Mouse (Mus musculus) liver, postnatal 0 days (tissue): ENCODE results near the gene Arl5c. TPM values are rescaled to one million over a fixed set of nuclear protein-coding genes. Genes with fewer than 3 reads are reported as not detected.

ENCODE experiments used
- ATAC-seq: fragments of 200-750 bp; cut with Nextera tagmentation; 2 replicates; pipeline ENCODE4 v1.8.0; 2017; ENCODE audit warnings: mild to moderate bottlenecking, moderate library complexity
- DNase-seq: peaks from one replicate; pipeline ENCODE4 v3.0.0-alpha.2; 2016
- H3K27ac ChIP-seq: fragments of 300-500 bp; sonication (generic); 2 replicates; pipeline ENCODE4 v1.5.1; 2014; ENCODE audit warnings: antibody characterized with exemption, moderate library complexity, mild to moderate bottlenecking, low read depth
- H3K27me3 ChIP-seq: fragments of 300-500 bp; sonication (generic); 2 replicates; pipeline ENCODE4 v1.6.1; 2014; ENCODE audit warnings: low read length, control low read depth, mixed read lengths; ENCODE audit not compliant: insufficient read depth
- H3K36me3 ChIP-seq: fragments of 300-500 bp; sonication (generic); replicated peaks from 2 replicates; pipeline ENCODE4 v1.6.1; 2014; ENCODE audit warnings: mild to moderate bottlenecking, control low read depth, low read length, moderate library complexity, mixed read lengths; ENCODE audit not compliant: insufficient read depth
- H3K4me1 ChIP-seq: fragments of 300-500 bp; sonication (generic); 2 replicates; pipeline ENCODE4 v1.6.1; 2014; ENCODE audit warnings: antibody characterized with exemption, mild to moderate bottlenecking, control low read depth; ENCODE audit not compliant: insufficient read depth
- H3K4me2 ChIP-seq: fragments of 300-500 bp; sonication (generic); 2 replicates; pipeline ENCODE4 v1.6.1; 2014; ENCODE audit warnings: low read depth, mild to moderate bottlenecking, low read length, moderate library complexity, mixed read lengths
- H3K4me3 ChIP-seq: fragments of 300-500 bp; sonication (generic); 2 replicates; pipeline ENCODE4 v1.5.1; 2014; ENCODE audit warnings: low read depth, low read length
- H3K9ac ChIP-seq: fragments of 300-500 bp; sonication (generic); replicated peaks from 2 replicates; pipeline ENCODE4 v1.6.1; 2014; ENCODE audit warnings: mild to moderate bottlenecking, moderate library complexity
- H3K9me3 ChIP-seq: fragments of 300-500 bp; sonication (generic); 2 replicates; pipeline ENCODE4 v1.6.1; 2016; ENCODE audit warnings: mild to moderate bottlenecking, control low read depth, low read length, mixed read lengths
- CTCF ChIP-seq: sonication (generic); IDR thresholded peaks from 2 replicates; pipeline ENCODE4 v1.5.1; 2016; ENCODE audit warnings: antibody characterized with exemption, low read depth
- EP300 ChIP-seq: IDR thresholded peaks from 2 replicates; pipeline ENCODE4 v1.6.1; 2016; ENCODE audit warnings: antibody characterized with exemption, low read depth, mild to moderate bottlenecking
- WGBS: fragments of 180-500 bp; shearing (Covaris S2); extraction: QIAGEN DNeasy Blood & Tissue Kit; methylation state at CpG from one replicate; pipeline ENCODE4 v1.1.7; 2014; ENCODE audit not compliant: insufficient replicate concordance; 5-methylcytosine and 5-hydroxymethylcytosine counted together
- polyA plus RNA-seq: library from polyadenylated mRNA; unstranded; fragments of >200 nt; fragmentation: Nextera tagmentation; extraction: Ambion mirVana; gene quantifications from 2 replicates; pipeline ENCODE4 v1.2.1, GENCODE M21; 2015

Arl5c gene
- polyA plus RNA-seq, 1 experiment from 2014 or later, result 10.0 TPM

DNA sequence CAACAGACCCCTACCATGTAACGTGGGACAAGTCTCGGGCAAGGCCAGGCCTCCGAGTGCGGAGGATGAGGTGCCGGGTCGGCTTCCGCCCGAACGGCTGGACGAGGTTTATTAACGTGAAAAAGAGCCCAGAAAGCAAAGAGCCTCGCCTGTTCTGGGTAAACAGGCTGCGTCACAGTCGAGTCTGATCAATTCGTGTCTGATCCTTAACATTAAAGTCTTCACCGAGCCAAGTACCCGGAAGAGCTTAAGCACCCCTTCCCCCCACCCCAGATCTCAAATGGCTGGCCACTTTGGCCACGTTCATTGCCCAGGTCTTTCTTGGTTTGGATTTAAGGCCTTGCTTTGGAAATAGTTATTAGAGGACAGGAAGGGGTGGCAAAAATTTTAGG, 31.3 kb upstream of the Arl5c start:
- H3K27me3 ChIP-seq, result no peaks in the 10 kb centered on the region
- peak overlapping the region; percentile 83 for H3K4me3 ChIP-seq
- TF ChIP-seq EP300 (no peak), CTCF (no peak)
- peak overlapping the region; percentile 90 for H3K9ac ChIP-seq
- ATAC-seq, result peak; percentile 7; the same call in 1 of the 2 replicates
- peak overlapping the region; percentile 93 for H3K4me2 ChIP-seq
- peaks cover 8% of the 10 kb centered on the region for H3K4me1 ChIP-seq
- 0% methylated on average over 18 of the region's 18 CpGs for WGBS
- no peak for DNase-seq
- H3K36me3 ChIP-seq, result peaks cover 33% of the 10 kb centered on the region
- H3K27ac ChIP-seq, result peak overlapping the region; percentile 84
- no peaks in the 10 kb centered on the region for H3K9me3 ChIP-seq

GRCm38 (mm10) chr11:98026570-98027296, 30.8 kb upstream of the Arl5c start, which contains the start of gene Rpl19:
Gene Rpl19, plus strand, starts transcription at chr11:98026710.
- TF ChIP-seq EP300, result peak; percentile 75; the same call in 1 of the 2 replicates
- no peak for TF ChIP-seq CTCF
- Histone ChIP-seq H3K36me3 (peaks cover 33% of the 10 kb centered on the region), H3K27ac (peak within 1 kb of the TSS; percentile 84), H3K9ac (peak within 1 kb of the TSS; percentile 90), H3K27me3 (peaks cover 4% of the 10 kb centered on the region; the same call in 1 of the 2 replicates), H3K4me2 (peak within 1 kb of the TSS; percentile 93), H3K9me3 (no peaks in the 10 kb centered on the region), H3K4me1 (peaks cover 13% of the 10 kb centered on the region), H3K4me3 (peak within 1 kb of the TSS; percentile 83)
- peak; percentile 92 for DNase-seq
- peak; percentile 87 for ATAC-seq
- under 1% methylated on average over 65 of the region's 69 CpGs for WGBS

GRCm38 (mm10) chr11:98026248-98026569, 30.2 kb upstream of the Arl5c start:
- H3K4me3 ChIP-seq, result peak overlapping the region; percentile 83
- H3K27ac ChIP-seq, result peak overlapping the region; percentile 84
- DNase-seq (no peak), ATAC-seq (peak; percentile 7; the same call in 1 of the 2 replicates)
- no peaks in the 10 kb centered on the region for H3K9me3 ChIP-seq
- H3K36me3 ChIP-seq, result peaks cover 31% of the 10 kb centered on the region
- H3K27me3 ChIP-seq, result peaks cover 9% of the 10 kb centered on the region
- H3K4me2 ChIP-seq, result peak overlapping the region; percentile 93
- peaks cover 18% of the 10 kb centered on the region for H3K4me1 ChIP-seq
- H3K9ac ChIP-seq, result peak overlapping the region; percentile 90
- no peak for TF ChIP-seq EP300
- TF ChIP-seq CTCF, result no peak
- 7% methylated on average over 15 of the region's 15 CpGs for WGBS

DNA sequence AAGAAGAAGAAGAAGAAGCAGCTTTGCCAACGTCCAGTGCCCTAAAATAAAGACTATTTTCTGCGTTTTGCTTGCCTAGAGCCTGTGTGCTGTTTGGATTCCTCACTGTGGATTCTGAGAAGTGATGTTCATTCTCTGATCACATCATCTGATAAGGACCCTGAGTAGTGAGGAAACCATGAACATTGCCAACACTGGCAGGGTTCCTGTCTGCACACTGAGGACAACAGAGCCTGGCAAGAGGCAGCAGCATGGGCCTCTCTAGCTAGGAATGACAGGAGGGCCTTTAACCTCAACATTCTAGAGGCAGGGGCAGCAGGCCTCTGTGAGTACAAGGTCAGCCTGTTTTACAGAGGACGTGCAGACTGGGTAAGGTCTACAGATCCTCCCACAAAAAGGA, 28.5 kb upstream of the Arl5c start:
- DNase-seq (no peak), ATAC-seq (no peak)
- Histone ChIP-seq H3K4me1 (peaks cover 18% of the 10 kb centered on the region), H3K36me3 (peaks cover 15% of the 10 kb centered on the region), H3K4me2 (no peak overlapping the region), H3K27me3 (peaks cover 11% of the 10 kb centered on the region), H3K27ac (no peak overlapping the region), H3K9ac (no peak overlapping the region), H3K4me3 (no peak overlapping the region), H3K9me3 (no peaks in the 10 kb centered on the region)
- 58% methylated on average over 3 of the region's 3 CpGs for WGBS
- TF ChIP-seq CTCF (no peak), EP300 (no peak)

DNA sequence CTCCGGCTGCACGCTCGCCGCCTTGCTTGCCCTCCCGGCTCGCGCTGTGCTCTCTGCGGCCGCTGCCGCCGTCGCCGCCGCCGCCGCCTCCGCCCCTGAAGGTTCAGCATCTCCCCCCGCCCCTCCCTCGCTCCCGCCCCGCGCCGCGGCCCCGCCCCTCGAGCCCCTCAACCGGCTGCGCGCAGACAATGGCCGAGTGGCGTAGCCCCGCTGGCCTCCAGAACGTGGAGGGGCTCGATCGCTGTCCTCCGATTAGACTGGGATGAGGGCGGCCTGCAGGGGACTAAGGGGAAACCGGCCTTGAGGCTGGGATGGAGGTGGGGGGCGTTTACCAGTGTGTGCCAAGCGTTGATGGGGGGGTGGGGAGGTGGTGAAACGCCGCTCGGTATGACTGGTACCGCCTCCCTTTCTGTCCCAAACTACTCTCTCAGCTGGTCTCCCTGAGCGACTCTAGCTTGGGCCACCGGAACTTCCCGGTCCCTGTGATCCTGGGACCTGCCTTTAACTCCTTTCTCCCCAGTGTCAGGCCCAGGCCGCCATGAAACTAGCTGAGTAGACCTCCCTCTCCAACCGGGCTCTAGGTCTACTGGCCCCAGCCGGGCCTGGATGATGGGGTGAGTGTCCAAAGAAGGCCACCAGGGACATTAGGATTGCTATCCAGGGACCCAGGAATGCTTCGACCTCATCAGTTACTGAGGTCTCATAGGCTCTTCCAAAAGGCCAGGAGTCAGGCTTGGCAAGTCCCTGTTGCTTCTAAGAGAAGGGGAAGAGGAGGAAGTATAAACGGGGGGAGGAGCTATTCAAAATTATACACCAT, 26.8 kb upstream of the Arl5c start, which contains the start of gene Cacnb1:
Cacnb1 (minus strand) TSS at position 480 of the 817 bp plus-strand sequence.
- H3K27me3 ChIP-seq, result peaks cover 11% of the 10 kb centered on the region
- peak; percentile 68 for DNase-seq
- WGBS, result 3% methylated on average over 23 of the region's 52 CpGs
- TF ChIP-seq CTCF, result no peak
- no peak for TF ChIP-seq EP300
- peaks cover 18% of the 10 kb centered on the region for H3K4me1 ChIP-seq
- ATAC-seq, result no peak; the same call in 1 of the 2 replicates
- no peaks in the 10 kb centered on the region for H3K36me3 ChIP-seq
- H3K9ac ChIP-seq, result peak within 1 kb of the TSS; percentile 59
- peak within 1 kb of the TSS; percentile 58 for H3K4me3 ChIP-seq
- peak within 1 kb of the TSS; percentile 97 for H3K4me2 ChIP-seq
- H3K9me3 ChIP-seq, result no peaks in the 10 kb centered on the region
- H3K27ac ChIP-seq, result peak within 1 kb of the TSS; percentile 52; the same call in 1 of the 2 replicates

DNA sequence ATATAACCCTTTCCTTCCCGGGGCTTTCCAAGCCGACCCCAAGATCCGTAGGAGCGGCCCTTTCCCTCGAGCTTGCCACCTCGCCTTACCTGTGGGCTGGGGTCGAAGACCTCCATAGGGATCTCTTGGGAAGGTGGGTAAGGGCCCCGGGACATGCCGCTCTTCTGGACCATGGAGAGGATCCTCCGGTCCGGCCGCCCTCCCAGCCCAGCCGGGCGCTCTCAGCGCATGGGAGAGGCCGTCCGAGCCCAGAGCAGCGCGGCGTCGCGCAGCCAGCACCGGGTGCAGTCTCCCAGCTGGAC, 26.2 kb upstream of the Arl5c start:
- no peak for TF ChIP-seq EP300
- no peak for TF ChIP-seq CTCF
- peak; percentile 9; the same call in 1 of the 2 replicates for ATAC-seq
- Histone ChIP-seq H3K4me3 (peak overlapping the region; percentile 58), H3K27me3 (peaks cover 11% of the 10 kb centered on the region), H3K4me1 (peaks cover 18% of the 10 kb centered on the region), H3K9ac (peak overlapping the region; percentile 59), H3K36me3 (no peaks in the 10 kb centered on the region), H3K4me2 (peak overlapping the region; percentile 97), H3K9me3 (no peaks in the 10 kb centered on the region), H3K27ac (0 out of 2 replicates have a peak overlapping the region, but pooled peaks have one; percentile 52)
- no peak for DNase-seq
- 1% methylated on average over 15 of the region's 23 CpGs for WGBS
